Mouse (Mus musculus): ENCODE data around the gene 4922502D21Rik. TPM values are rescaled to one million over a fixed set of nuclear protein-coding genes. Genes with fewer than 3 reads are reported as not detected.

The 4922502D21Rik gene
- polyA plus RNA-seq, 1 experiment: not detected

DNA sequence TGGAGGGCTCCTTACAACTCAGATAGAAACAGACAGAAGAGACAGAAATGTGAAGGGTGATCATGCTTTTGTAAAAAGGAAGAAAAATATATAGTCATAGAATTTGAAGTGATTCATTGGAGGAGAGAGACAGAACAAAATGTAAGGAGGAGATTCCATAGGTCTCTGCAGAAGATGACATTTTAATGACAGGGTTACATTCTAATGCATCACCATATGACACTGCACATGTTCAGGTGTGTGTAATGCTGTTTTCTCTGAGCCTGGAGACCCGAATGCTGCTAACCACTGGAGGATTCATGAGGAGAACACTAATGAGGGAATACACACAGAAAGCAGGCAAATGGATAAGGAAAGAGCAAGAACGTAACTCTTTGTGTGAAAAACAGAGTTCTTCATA, 57.1 kb downstream of the 4922502D21Rik start:
- no peaks in the 10 kb centered on the region for H3K27me3 ChIP-seq (replicated peaks)
- TF ChIP-seq FLI1 (IDR thresholded peaks at IDR 0.05; ENCODE audit: low read length): no peak
- no peak for TF ChIP-seq GATA1 (IDR thresholded peaks at IDR 0.05; ENCODE audit: borderline replicate concordance, low read length)
- no peaks in the 10 kb centered on the region for H3K9me3 ChIP-seq
- H3K36me3 ChIP-seq (replicated peaks; ENCODE audit: low read length): peaks cover 21% of the 10 kb centered on the region
- H3K4me3 ChIP-seq (replicated peaks): peak overlapping the region; percentile 90
- H3K4me1 ChIP-seq: peaks cover 45% of the 10 kb centered on the region

DNA sequence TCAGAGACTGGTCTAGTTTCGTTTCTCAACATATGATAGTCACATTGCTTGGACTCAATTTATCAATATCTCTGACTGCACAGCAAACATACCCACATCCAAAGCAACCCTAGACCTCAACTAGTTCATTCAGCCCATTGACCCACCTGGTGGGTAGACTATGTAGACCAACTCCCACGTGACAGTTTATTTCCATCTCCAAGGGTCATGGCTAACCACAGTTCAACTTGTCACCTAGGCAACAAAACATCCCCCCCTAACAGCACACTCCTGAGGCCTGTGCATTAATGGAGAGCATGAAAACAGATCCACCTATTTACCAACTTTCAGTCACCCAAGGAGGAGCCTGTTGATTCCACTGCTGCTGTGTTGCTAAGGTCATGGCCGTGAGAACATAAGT, 57.9 kb downstream of the 4922502D21Rik start:
- peaks cover 40% of the 10 kb centered on the region for H3K4me1 ChIP-seq
- H3K36me3 ChIP-seq (replicated peaks; ENCODE audit: low read length): peaks cover 29% of the 10 kb centered on the region
- peak overlapping the region; percentile 90 for H3K4me3 ChIP-seq (replicated peaks)
- no peaks in the 10 kb centered on the region for H3K9me3 ChIP-seq
- no peaks in the 10 kb centered on the region for H3K27me3 ChIP-seq (replicated peaks)
- TF ChIP-seq GATA1 (IDR thresholded peaks at IDR 0.05; ENCODE audit: borderline replicate concordance, low read length) (no peak), FLI1 (IDR thresholded peaks at IDR 0.05; ENCODE audit: low read length) (no peak)

Other genes starting within 250 kb of the 4922502D21Rik start
- gene Clec2e, start 230.9 kb downstream of the 4922502D21Rik start, polyA plus RNA-seq (2012; ENCODE audit: insufficient read depth, low replicate concordance): not detected in 2 replicates
- gene Clec2d, start 151.2 kb downstream of the 4922502D21Rik start, polyA plus RNA-seq (2012; ENCODE audit: insufficient read depth, low replicate concordance): 1.2 TPM in 1 of 2 replicates, not detected in the other
- 1.3 TPM in 1 of 2 replicates, not detected in the other for gene Cd69, start 56.4 kb downstream of the 4922502D21Rik start, polyA plus RNA-seq (2012; ENCODE audit: insufficient read depth, low replicate concordance)
- gene Clec12a, start 10.9 kb upstream of the 4922502D21Rik start, polyA plus RNA-seq (2012; ENCODE audit: insufficient read depth, low replicate concordance): 0.67 TPM in 1 of 2 replicates, not detected in the other
- gene Clec12b, start 54.1 kb upstream of the 4922502D21Rik start, polyA plus RNA-seq (2012; ENCODE audit: insufficient read depth, low replicate concordance): not detected in 2 replicates
- 10.7 and 19.5 TPM in 2 replicates for gene Clec1b, start 65.5 kb upstream of the 4922502D21Rik start, polyA plus RNA-seq (2012; ENCODE audit: insufficient read depth, low replicate concordance)
- gene Clec9a, start 77.1 kb upstream of the 4922502D21Rik start, polyA plus RNA-seq (2012; ENCODE audit: insufficient read depth, low replicate concordance): not detected in 2 replicates
- gene Clec1a, start 120.2 kb upstream of the 4922502D21Rik start, polyA plus RNA-seq (2012; ENCODE audit: insufficient read depth, low replicate concordance): not detected in 2 replicates
- gene Olr1, start 175.4 kb upstream of the 4922502D21Rik start, polyA plus RNA-seq (2012; ENCODE audit: insufficient read depth, low replicate concordance): 0.21 TPM in 1 of 2 replicates, not detected in the other
- gene Tmem52b, start 180.8 kb upstream of the 4922502D21Rik start, polyA plus RNA-seq (2012; ENCODE audit: insufficient read depth, low replicate concordance): not detected in 2 replicates
- 25.5 and 160 TPM in 2 replicates for gene Gabarapl1, start 201.4 kb upstream of the 4922502D21Rik start, polyA plus RNA-seq (2012; ENCODE audit: insufficient read depth, low replicate concordance)
- 0.69 TPM in 1 of 2 replicates, not detected in the other for gene Klre1, start 246.1 kb upstream of the 4922502D21Rik start, polyA plus RNA-seq (2012; ENCODE audit: insufficient read depth, low replicate concordance)